Mouse (Mus musculus) testis, adult 2 months (tissue): ENCODE results near the gene Zfp184. TPM values are rescaled to one million over a fixed set of nuclear protein-coding genes. Genes with fewer than 3 reads are reported as not detected.

Experiments
- H3K27ac ChIP-seq: fragments of 200-500 bp; 2 replicates; pipeline ENCODE4 v1.5.1; 2012; ENCODE audit warnings: low read depth, low read length; ENCODE audit not compliant: control insufficient read depth, insufficient read depth
- H3K27me3 ChIP-seq: fragments of 200-500 bp; 2 replicates; pipeline ENCODE4 v1.6.1; 2012; ENCODE audit warnings: mild to moderate bottlenecking, low read length, moderate library complexity; ENCODE audit not compliant: control insufficient read depth, insufficient read depth
- H3K36me3 ChIP-seq: fragments of 200-500 bp; 2 replicates; pipeline ENCODE4 v1.6.1; 2012; ENCODE audit warnings: mild to moderate bottlenecking, low read length; ENCODE audit not compliant: control insufficient read depth, insufficient read depth
- H3K4me1 ChIP-seq: fragments of 200-500 bp; 2 replicates; pipeline ENCODE4 v1.6.1; 2012; ENCODE audit warnings: low read length; ENCODE audit not compliant: control insufficient read depth, insufficient read depth
- H3K4me3 ChIP-seq: fragments of 200-500 bp; 2 replicates; pipeline ENCODE4 v1.5.1; 2012; ENCODE audit warnings: low read depth, mild to moderate bottlenecking, low read length, moderate library complexity, mixed read lengths; ENCODE audit not compliant: control insufficient read depth
- CTCF ChIP-seq: fragments of 200-500 bp; IDR thresholded peaks from 2 replicates; pipeline ENCODE4 v1.5.1; 2012; ENCODE audit warnings: low read depth, mild to moderate bottlenecking, inconsistent platforms, low read length, moderate library complexity; ENCODE audit not compliant: control insufficient read depth, insufficient read depth, insufficient replicate concordance
- POLR2A ChIP-seq: fragments of 200-500 bp; IDR thresholded peaks from 2 replicates; pipeline ENCODE4 v1.6.1; 2012; ENCODE audit warnings: low read depth, mild to moderate bottlenecking, inconsistent platforms, low read length, moderate library complexity; ENCODE audit not compliant: control insufficient read depth
- polyA plus RNA-seq: library from polyadenylated mRNA; depleted of rRNA; stranded (reverse); fragments of >200 nt; gene quantifications from 2 replicates; pipeline ENCODE4 v1.2.3, GENCODE M21; 2012

The Zfp184 gene
- polyA plus RNA-seq, 1 experiment, result 2.8 TPM

- Histone ChIP-seq H3K4me1 (no peaks in the 10 kb centered on the region), H3K36me3 (no peaks in the 10 kb centered on the region), H3K27me3 (no peaks in the 10 kb centered on the region), H3K4me3 (peak overlapping the region; percentile 54), H3K27ac (no peak overlapping the region)
- TF ChIP-seq POLR2A (no peak), CTCF (no peak)
Observed at GRCm38 (mm10) chr13:21924734-21925335, 20.1 kb upstream of the Zfp184 start.

- H3K27ac ChIP-seq, result no peak overlapping the region
- no peaks in the 10 kb centered on the region for H3K27me3 ChIP-seq
- H3K4me1 ChIP-seq, result no peaks in the 10 kb centered on the region; the same call in none of the 2 replicates
- TF ChIP-seq CTCF (no peak), POLR2A (no peak)
- H3K36me3 ChIP-seq, result no peaks in the 10 kb centered on the region
- H3K4me3 ChIP-seq, result no peak overlapping the region
Observed at GRCm38 (mm10) chr13:21930981-21931380, 13.9 kb upstream of the Zfp184 start.

DNA sequence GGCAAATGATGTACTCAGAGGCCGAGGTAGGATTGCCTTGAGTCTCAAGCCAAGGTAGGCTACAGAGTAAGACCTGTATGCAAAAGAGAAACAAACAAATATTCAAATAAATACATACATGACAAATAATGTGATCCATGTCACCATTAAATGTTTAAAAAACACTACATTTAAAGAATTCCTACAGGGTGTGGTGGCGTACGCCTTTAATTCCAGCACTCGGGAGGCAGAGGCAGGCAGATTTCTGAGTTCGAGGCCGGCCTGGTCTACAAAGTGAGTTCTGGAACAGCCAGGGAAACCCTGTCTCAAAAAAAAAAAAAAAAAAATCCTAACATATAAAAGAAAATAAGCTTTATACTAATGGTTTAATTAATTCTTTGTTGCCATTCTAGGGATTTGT lies 13.2 kb upstream of the Zfp184 start:
- Histone ChIP-seq H3K4me1 (no peaks in the 10 kb centered on the region; the same call in none of the 2 replicates), H3K36me3 (no peaks in the 10 kb centered on the region), H3K27me3 (no peaks in the 10 kb centered on the region), H3K27ac (no peak overlapping the region), H3K4me3 (no peak overlapping the region)
- TF ChIP-seq CTCF (no peak), POLR2A (no peak)

DNA sequence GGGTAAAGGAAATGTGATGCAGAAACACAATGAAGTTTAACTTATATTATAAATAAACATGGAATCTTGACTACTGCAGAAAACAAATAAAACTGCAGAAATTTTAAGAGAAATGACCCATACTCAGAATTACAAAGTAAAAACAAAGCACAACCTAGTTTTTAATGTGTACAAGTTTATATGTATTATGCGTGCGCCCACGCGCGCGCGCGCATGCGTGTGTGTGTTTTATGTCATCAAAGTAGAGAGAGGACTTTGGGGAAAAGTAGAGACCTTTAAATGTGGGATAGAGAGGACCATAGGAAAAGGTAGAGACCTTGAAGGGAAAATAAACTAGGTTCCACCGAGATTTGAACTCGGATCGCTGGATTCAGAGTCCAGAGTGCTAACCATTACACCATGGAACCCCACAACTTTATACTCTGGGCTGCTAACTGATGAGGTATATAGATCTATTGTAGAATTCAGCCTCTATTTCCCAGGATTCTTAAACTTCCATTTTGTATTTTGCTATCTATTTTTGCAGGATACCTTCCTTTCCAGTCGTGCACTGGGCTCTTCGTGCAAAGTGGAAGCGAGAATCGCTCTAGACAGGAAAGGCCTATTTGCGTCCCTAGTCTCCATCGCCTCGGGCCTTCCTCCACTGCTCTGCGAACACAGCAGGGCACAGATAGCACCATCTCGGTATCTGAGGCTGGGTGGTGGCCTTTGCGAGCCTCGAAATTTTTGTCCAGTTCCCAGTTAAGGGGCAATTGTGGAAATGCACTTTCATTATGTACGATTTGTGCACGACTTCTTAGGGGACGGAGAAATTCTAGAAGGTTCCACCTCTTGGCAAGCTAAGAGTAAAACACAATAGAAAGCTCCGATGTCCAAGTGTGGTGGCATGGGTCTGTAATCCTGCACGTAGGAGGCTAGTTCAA lies 11.0 kb upstream of the Zfp184 start:
- no peak for TF ChIP-seq CTCF
- TF ChIP-seq POLR2A, result no peak
- Histone ChIP-seq H3K36me3 (no peaks in the 10 kb centered on the region), H3K27me3 (no peaks in the 10 kb centered on the region), H3K27ac (no peak overlapping the region), H3K4me1 (peaks cover 4% of the 10 kb centered on the region), H3K4me3 (peak overlapping the region; percentile 6)

GRCm38 (mm10) chr13:21934982-21935791 lies 9.7 kb upstream of the Zfp184 start:
- H3K27me3 ChIP-seq, result no peaks in the 10 kb centered on the region
- no peaks in the 10 kb centered on the region for H3K36me3 ChIP-seq
- no peak overlapping the region for H3K27ac ChIP-seq
- H3K4me3 ChIP-seq, result no peak overlapping the region
- peaks cover 4% of the 10 kb centered on the region for H3K4me1 ChIP-seq
- TF ChIP-seq POLR2A, result no peak
- TF ChIP-seq CTCF, result no peak

DNA sequence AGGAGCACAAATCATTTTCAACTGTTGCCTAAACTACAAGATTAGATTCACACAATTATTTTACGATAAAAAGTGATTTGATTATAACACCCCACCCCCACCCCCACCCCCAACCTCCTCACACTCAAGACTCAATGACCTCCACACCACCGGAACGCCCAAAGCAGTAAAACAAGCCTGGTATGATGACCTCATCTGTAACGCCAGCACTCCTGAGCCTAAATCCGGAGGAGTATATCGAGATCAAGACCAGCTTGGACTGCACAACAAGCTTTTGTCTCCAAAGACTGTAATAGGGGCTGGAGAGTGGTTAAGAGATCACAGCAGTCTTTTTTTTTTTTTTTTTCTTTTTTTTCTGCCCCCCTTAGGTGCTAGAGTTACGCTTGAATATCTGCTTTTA lies 9.1 kb upstream of the Zfp184 start:
- Histone ChIP-seq H3K27ac (no peak overlapping the region), H3K27me3 (no peaks in the 10 kb centered on the region), H3K4me1 (peaks cover 4% of the 10 kb centered on the region), H3K4me3 (no peak overlapping the region), H3K36me3 (no peaks in the 10 kb centered on the region)
- TF ChIP-seq POLR2A (no peak), CTCF (no peak)

GRCm38 (mm10) chr13:21936968-21937367 lies 7.9 kb upstream of the Zfp184 start:
- no peak overlapping the region for H3K27ac ChIP-seq

More at GRCm38 (mm10) chr13:21936968-21937367, 7.9 kb upstream of the Zfp184 start:
- TF ChIP-seq CTCF (no peak), POLR2A (no peak)
- Histone ChIP-seq H3K27me3 (no peaks in the 10 kb centered on the region), H3K36me3 (no peaks in the 10 kb centered on the region), H3K4me3 (peak overlapping the region; percentile 60), H3K4me1 (peaks cover 6% of the 10 kb centered on the region)
